Mouse (Mus musculus): Measurements from ENCODE around the gene Paqr7. TPM values are rescaled to one million over a fixed set of nuclear protein-coding genes. Genes with fewer than 3 reads are reported as not detected.

Gene Paqr7
- total RNA-seq, 2 experiments from 2014 or later, result 2.4 to 3.0 TPM

Small RNAs within 50 kb of the gene (microRNA-seq; reads per million reads assigned to microRNA genes)
- 0.72 to 2.2 reads per million in 2 experiments for gene Gm23634

Other genes starting within 250 kb of the Paqr7 start
- gene Gm30191, start 249.8 kb upstream of the Paqr7 start, total RNA-seq (2021), result not detected
- 1 to 10 TPM; 2.4 to 3.6 TPM for gene Grrp1, start 242.6 kb upstream of the Paqr7 start, total RNA-seq (2021)
- gene Pdik1l, start 208.8 kb upstream of the Paqr7 start, total RNA-seq (2021), result 1 to 10 TPM; 2.2 to 4.3 TPM
- 100 to 1,000 TPM; 241 to 268 TPM for gene Trim63, start 181.6 kb upstream of the Paqr7 start, total RNA-seq (2021)
- 10 to 100 TPM in 1 of 2 experiments, 1 to 10 TPM in 1; 3.8 to 22.3 TPM for gene Slc30a2, start 153.5 kb upstream of the Paqr7 start, total RNA-seq (2021)
- 10 to 100 TPM; 25.9 to 29.9 TPM for gene Extl1, start 112.8 kb upstream of the Paqr7 start, total RNA-seq (2021)
- 1 to 10 TPM; 1.8 to 4.0 TPM for gene Pafah2, start 100.4 kb upstream of the Paqr7 start, total RNA-seq (2021)
- 1 to 10 TPM; 8.0 TPM for gene Stmn1, start 28.4 kb upstream of the Paqr7 start, total RNA-seq (2021)
- gene Aunip, start 14.3 kb downstream of the Paqr7 start, total RNA-seq (2021), result under 1 TPM in 1 of 2 experiments, not detected in 1; 0.20 TPM
- 100 to 1,000 TPM; 124 to 130 TPM for gene Mtfr1l, start 38.7 kb downstream of the Paqr7 start, total RNA-seq (2021)
- 1 to 10 TPM; 4.9 to 6.1 TPM for gene Selenon, start 55.5 kb downstream of the Paqr7 start, total RNA-seq (2021)
- gene Man1c1, start 207.6 kb downstream of the Paqr7 start, total RNA-seq (2021), result 1 to 10 TPM; 3.1 to 3.8 TPM